Mouse (Mus musculus) CD4-positive, CD25-positive, alpha-beta regulatory T cell, adult 4 months (primary cell): ENCODE results near the gene Psg21. TPM values are rescaled to one million over a fixed set of nuclear protein-coding genes. Genes with fewer than 3 reads are reported as not detected.
"Not testable (repeated sequence)": the region's sequence is repeated elsewhere in the genome, so short reads cannot be mapped to it uniquely, and the experiment has no call there.

Source experiments
- ATAC-seq: one replicate; pipeline ENCODE4 v1.8.0; 2017
- polyA plus RNA-seq, 2 experiments: library from polyadenylated mRNA; unstranded; fragments of 100-300 nt; shearing (Covaris generic); gene quantifications; one replicate each; pipeline ENCODE4 v1.2.1; 2017

Psg21 gene
- not detected for polyA plus RNA-seq

DNA sequence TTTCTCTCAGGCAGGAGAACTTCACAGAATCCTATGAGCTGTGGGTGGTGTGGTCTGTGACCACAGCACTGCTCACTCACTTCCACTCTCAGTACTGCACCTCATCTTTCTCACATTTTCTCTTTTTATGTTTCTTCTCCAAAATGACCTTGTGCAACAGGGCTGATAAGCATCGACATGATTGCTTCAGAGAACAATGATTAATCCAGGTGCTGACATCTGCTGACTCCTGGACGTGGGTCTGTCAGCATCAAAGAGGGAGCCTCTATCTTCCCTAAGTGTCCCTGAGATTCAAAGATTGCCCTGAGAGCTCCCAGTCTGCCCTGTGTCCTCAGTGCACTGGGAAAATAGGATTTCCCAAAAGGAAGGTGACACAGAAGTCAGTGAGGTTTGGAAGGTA is at the start of gene Psg21:
Psg21 (minus strand) TSS at position 101 of the 400 bp plus-strand sequence.
- not testable (repeated sequence) for ATAC-seq

DNA sequence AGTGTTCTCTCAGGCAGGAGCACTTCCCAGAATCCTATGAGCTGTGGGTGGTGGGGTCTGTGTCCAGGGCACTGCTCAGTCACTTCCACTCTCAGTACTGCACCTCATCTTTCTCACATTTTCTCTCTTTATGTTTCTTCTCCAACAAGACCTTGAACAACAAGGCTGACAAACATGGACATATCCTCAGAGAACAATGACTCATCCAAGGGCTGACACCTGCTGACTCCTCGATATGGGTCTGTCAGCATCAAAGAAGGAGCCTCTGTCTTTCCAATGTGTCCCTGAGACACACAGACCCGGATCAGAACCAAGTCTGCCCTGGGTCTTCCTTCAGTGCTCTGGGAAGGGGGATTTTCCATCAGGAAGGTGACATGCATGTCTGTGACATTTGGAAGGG is 29.6 kb upstream of the Psg21 start, which contains the start of gene Psg20:
Psg20 (minus strand) TSS at position 101 of the 400 bp plus-strand sequence.
- no peak for ATAC-seq

- no peak for ATAC-seq
These were observed 29.1 kb upstream of the Psg21 start for GRCm38 (mm10) chr7:18685586-18685985.

- ATAC-seq = no peak
These were observed 23.2 kb upstream of the Psg21 start for GRCm38 (mm10) chr7:18679772-18680171.

DNA sequence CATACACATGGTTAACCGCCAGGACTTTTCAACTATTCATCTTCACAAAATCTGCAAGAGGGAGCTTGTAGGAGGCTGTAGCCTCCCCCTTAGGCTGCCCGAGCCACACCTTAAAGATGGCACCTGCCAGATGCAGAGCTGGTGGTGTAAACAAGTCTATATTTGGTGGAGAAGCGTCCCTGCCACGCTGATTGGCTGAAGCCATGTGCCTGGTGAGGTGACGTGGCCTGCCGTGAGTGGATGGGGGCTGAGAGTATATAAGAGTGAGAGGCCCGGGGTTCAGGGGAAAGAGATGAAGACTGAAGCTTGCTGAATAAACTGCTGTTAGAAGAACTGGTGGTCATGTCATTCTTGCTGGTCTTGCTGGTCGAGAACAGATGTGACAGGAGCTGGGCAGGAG is 29.6 kb downstream of the Psg21 start:
- not testable (repeated sequence) for ATAC-seq

DNA sequence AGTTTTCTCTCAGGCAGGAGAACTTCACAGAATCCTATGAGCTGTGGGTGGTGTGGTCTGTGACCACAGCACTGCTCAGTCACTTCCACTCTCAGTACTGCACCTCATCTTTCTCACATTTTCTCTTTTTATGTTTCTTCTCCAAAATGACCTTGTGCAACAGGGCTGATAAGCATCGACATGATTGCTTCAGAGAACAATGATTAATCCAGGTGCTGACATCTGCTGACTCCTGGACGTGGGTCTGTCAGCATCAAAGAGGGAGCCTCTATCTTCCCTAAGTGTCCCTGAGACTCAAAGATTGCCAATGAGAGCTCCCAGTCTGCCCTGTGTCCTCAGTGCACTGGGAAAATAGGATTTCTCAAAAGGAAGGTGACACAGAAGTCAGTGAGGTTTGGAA is 40.1 kb downstream of the Psg21 start, which contains the start of gene Psg23:
Psg23 (minus strand) TSS at position 101 of the 400 bp plus-strand sequence.
- ATAC-seq = not testable (repeated sequence)

Other genes starting within 250 kb of the Psg21 start
- not detected for gene Psg28, start 224.7 kb downstream of the Psg21 start, polyA plus RNA-seq
- not detected for gene Psg26, start 172.5 kb downstream of the Psg21 start, polyA plus RNA-seq
- not detected for gene Psg25, start 124.5 kb downstream of the Psg21 start, polyA plus RNA-seq
- gene Psg27, start 89.4 kb downstream of the Psg21 start, polyA plus RNA-seq = not detected
- gene Psg23, start 40.2 kb downstream of the Psg21 start, polyA plus RNA-seq = not detected
- not detected for gene Psg20, start 29.5 kb upstream of the Psg21 start, polyA plus RNA-seq
- gene Psg22, start 61.4 kb upstream of the Psg21 start, polyA plus RNA-seq = not detected
- gene Psg19, start 141.8 kb upstream of the Psg21 start, polyA plus RNA-seq = not detected
- gene Psg17, start 164.9 kb upstream of the Psg21 start, polyA plus RNA-seq = not detected
- gene Mill2, start 183.2 kb upstream of the Psg21 start, polyA plus RNA-seq = under 1 TPM in 1 of 2 experiments, not detected in 1; 0.22 TPM
- 100 to 1,000 TPM; 246 to 259 TPM for gene Pglyrp1, start 214.6 kb upstream of the Psg21 start, polyA plus RNA-seq